In genomic region chr5:77089294-77089693, GRCm38 (mm10) we compare ENCODE assay signal across 9 mouse cellular contexts. TPM values are rescaled to one million over a fixed set of nuclear protein-coding genes. Genes with fewer than 3 reads are reported as not detected.
DNase-seq lines count a peak whose midpoint lies in the region; ATAC-seq and TF ChIP-seq lines count a peak whose summit lies in the region.
"Had no signal": no experiment of that assay in that cellular context is flagged by ENCODE, and none has a peak within 500 bp of the region (broad histone marks: within the 10 kb centered on the region; RNA-seq: fewer than 3 reads in every experiment).

No protein-coding gene starts in this region.

- H3K9me3 ChIP-seq in forebrain, embryonic 14.5 days (replicated peaks; ENCODE audit: control insufficient read depth, low read length), result no peaks in the 10 kb centered on the region
- H3K9me3 ChIP-seq in hindbrain, embryonic 13.5 days, result no peaks in the 10 kb centered on the region
- no peaks in the 10 kb centered on the region for H3K9me3 ChIP-seq in liver, embryonic 14.5 days (ENCODE audit: control insufficient read depth, low read length)

- TF ChIP-seq EP300 in liver, embryonic 14.5 days (IDR thresholded peaks at IDR 0.05; ENCODE audit: low read depth), result no peak

- WGBS in forebrain, embryonic 14.5 days, result 47% methylated on average over 1 of the region's 1 CpGs
- WGBS in hindbrain, embryonic 13.5 days, result 64% methylated on average over 1 of the region's 1 CpGs
- WGBS in liver, embryonic 14.5 days (ENCODE audit: insufficient replicate concordance), result 32% methylated on average over 1 of the region's 1 CpGs
- 21% methylated on average over 1 of the region's 1 CpGs for WGBS in olfactory bulb, adult 2 months

- 0 out of 2 replicates have a peak, but pooled peaks have one; percentile 32 for ATAC-seq in forebrain, embryonic 14.5 days
- no peak for ATAC-seq in hindbrain, embryonic 13.5 days (ENCODE audit: low FRiP score)
- ATAC-seq in liver, embryonic 14.5 days (ENCODE audit: insufficient read depth), result no peak

- DNase-seq in right cerebral cortex, adult 18-20 months, result peak; percentile 38
- no peak for DNase-seq in right cerebral cortex, postnatal 36 days (ENCODE audit: low spot score in 2 of 2)
- peak; percentile 62 for DNase-seq in adrenal gland, postnatal 14 days
- DNase-seq in forebrain, embryonic 14.5 days (ENCODE audit: low spot score), result peak; percentile 61
- peak in 1 of 3 experiments; percentile 22 for DNase-seq in liver, embryonic 14.5 days (ENCODE audit: low read depth in 3 of 3, low spot score in 3 of 3)
- no peak for DNase-seq in urinary bladder, postnatal 4 days (ENCODE audit: low spot score in 2 of 2)

- peak; percentile 79 for TF ChIP-seq CTCF in liver, embryonic 14.5 days (IDR thresholded peaks at IDR 0.05; ENCODE audit: low read depth)
- peak; percentile 59 for TF ChIP-seq CTCF in olfactory bulb, adult 2 months (IDR thresholded peaks at IDR 0.05; ENCODE audit: insufficient read depth, low read depth, low read length)

- H3K9ac ChIP-seq in forebrain, embryonic 14.5 days (ENCODE audit: low read length), result no peak overlapping the region
- H3K9ac ChIP-seq in hindbrain, embryonic 13.5 days, result no peak overlapping the region
- H3K9ac ChIP-seq in liver, embryonic 14.5 days (replicated peaks), result no peak overlapping the region

- H3K27ac ChIP-seq in forebrain, embryonic 14.5 days (ENCODE audit: low read depth, low read length), result no peak overlapping the region
- H3K27ac ChIP-seq in hindbrain, embryonic 13.5 days, result peak overlapping the region; percentile 24; the same call in 1 of the 2 replicates
- H3K27ac ChIP-seq in liver, embryonic 14.5 days, result no peak overlapping the region
- no peak overlapping the region for H3K27ac ChIP-seq in olfactory bulb, adult 2 months (ENCODE audit: insufficient read depth, low read depth, low read length)

- no peak overlapping the region for H3K4me3 ChIP-seq in forebrain, embryonic 14.5 days (ENCODE audit: low read depth, low read length)
- no peak overlapping the region for H3K4me3 ChIP-seq in hindbrain, embryonic 13.5 days
- H3K4me3 ChIP-seq in liver, embryonic 14.5 days (ENCODE audit: insufficient read depth in 1 of 2, low read depth in 2 of 2, low read length in 2 of 2), result no peak overlapping the region
- H3K4me3 ChIP-seq in olfactory bulb, adult 2 months (ENCODE audit: insufficient read depth, low read depth, low read length), result no peak overlapping the region
- H3K4me3 ChIP-seq: myocyte had no signal

- H3K4me1 ChIP-seq in forebrain, embryonic 14.5 days (ENCODE audit: control insufficient read depth, insufficient read depth, low read length), result peaks cover 7% of the 10 kb centered on the region
- peaks cover 17% of the 10 kb centered on the region for H3K4me1 ChIP-seq in hindbrain, embryonic 13.5 days (replicated peaks)
- no peaks in the 10 kb centered on the region for H3K4me1 ChIP-seq in liver, embryonic 14.5 days (replicated peaks; ENCODE audit: control insufficient read depth in 2 of 2, insufficient read depth in 2 of 2, low read length in 1 of 2)
- H3K4me1 ChIP-seq in olfactory bulb, adult 2 months (ENCODE audit: control insufficient read depth, insufficient read depth, low read length), result peaks cover 11% of the 10 kb centered on the region

- no peaks in the 10 kb centered on the region for H3K36me3 ChIP-seq in forebrain, embryonic 14.5 days (ENCODE audit: control insufficient read depth, insufficient read depth, low read length)
- no peaks in the 10 kb centered on the region for H3K36me3 ChIP-seq in hindbrain, embryonic 13.5 days
- H3K36me3 ChIP-seq in liver, embryonic 14.5 days (replicated peaks; ENCODE audit: control insufficient read depth, insufficient read depth, low read depth), result no peaks in the 10 kb centered on the region

- H3K27me3 ChIP-seq in forebrain, embryonic 14.5 days (replicated peaks; ENCODE audit: control insufficient read depth, insufficient read depth, low read length), result no peaks in the 10 kb centered on the region
- peaks cover 9% of the 10 kb centered on the region; the same call in 1 of the 2 replicates for H3K27me3 ChIP-seq in hindbrain, embryonic 13.5 days
- H3K27me3 ChIP-seq in liver, embryonic 14.5 days (ENCODE audit: control insufficient read depth, insufficient read depth, low read length), result peaks cover 4% of the 10 kb centered on the region; the same call in 1 of the 2 replicates

- no peak overlapping the region for H3K4me2 ChIP-seq in forebrain, embryonic 14.5 days (ENCODE audit: low read length)
- no peak overlapping the region for H3K4me2 ChIP-seq in hindbrain, embryonic 13.5 days
- no peak overlapping the region for H3K4me2 ChIP-seq in liver, embryonic 14.5 days (ENCODE audit: low read depth)

- TF ChIP-seq POLR2A in olfactory bulb, adult 2 months (IDR thresholded peaks at IDR 0.05; ENCODE audit: insufficient read depth, low read depth, low read length), result no peak

RNA-seq across cellular contexts. Expression of gene Hopx, which starts 25.6 kb away (rescaled TPM):
- total RNA-seq in adrenal gland, postnatal 14 days (2021), result 9.0 and 10.5 TPM in 2 replicates
- polyA plus RNA-seq in forebrain, embryonic 14.5 days (2014; fragmentation: Nextera tagmentation; extraction: Ambion mirVana), result 2.7 and 3.4 TPM in 2 replicates
- 4.4 and 6.4 TPM in 2 replicates for polyA plus RNA-seq in hindbrain, embryonic 13.5 days (2015; fragmentation: Nextera tagmentation; extraction: Ambion mirVana)
- 0.51 and 0.74 TPM in 2 replicates for polyA plus RNA-seq in liver, embryonic 14.5 days (2012; rRNA removed)
- 0.19 TPM in 1 of 2 replicates, not detected in the other for polyA plus RNA-seq in liver, embryonic 14.5 days (2014; fragmentation: Nextera tagmentation; extraction: Ambion mirVana)
- polyA plus RNA-seq in olfactory bulb, adult 2 months (2012; ENCODE audit: insufficient read depth, insufficient read length, low replicate concordance, missing spikeins), result not detected in 2 replicates

Comparison
In these comparisons a context has a peak if more than half of its experiments do, and no peak if none do; other contexts are left out.
1. DNase-seq: peak in right cerebral cortex, adult 18-20 months (single experiment), adrenal gland, postnatal 14 days (single experiment) and forebrain, embryonic 14.5 days (single experiment); none in right cerebral cortex, postnatal 36 days (0 of 2) and urinary bladder, postnatal 4 days (0 of 2).